Mouse (Mus musculus): ENCODE measurements around the gene Tent4a.

DNA sequence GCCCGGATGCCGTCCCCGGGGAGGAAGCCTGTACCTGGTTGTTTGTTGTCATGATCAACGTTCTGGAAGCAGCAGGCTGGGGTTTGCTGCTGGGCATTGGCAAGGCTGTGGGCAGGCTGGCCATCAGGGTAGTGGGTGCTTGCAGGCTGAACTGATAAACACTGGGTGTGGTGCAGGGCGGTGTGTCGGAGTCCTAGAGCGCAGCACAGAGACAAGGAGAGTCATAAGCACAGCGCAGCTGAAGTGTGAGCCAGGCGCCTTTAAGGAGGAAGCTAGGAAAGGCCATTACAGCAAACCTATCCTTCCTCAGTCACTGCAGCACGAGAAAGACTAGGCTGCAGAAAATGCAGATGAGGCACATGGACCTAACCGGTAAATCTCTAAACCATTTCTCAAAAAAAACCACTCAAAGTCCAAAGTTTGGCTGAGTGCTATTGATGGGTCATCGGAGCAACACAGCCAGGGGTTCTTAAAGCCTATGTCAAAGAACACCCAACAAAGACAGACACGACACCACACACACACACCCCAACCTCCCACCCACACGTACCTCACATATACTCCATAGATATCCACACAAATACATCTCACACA lies 32.2 kb downstream of the Tent4a start:
- TF ChIP-seq CTCF (IDR thresholded peaks at IDR 0.05) (no peak), POLR2A (IDR thresholded peaks at IDR 0.05; ENCODE audit: insufficient read depth, low read depth, low read length) (no peak)

Data from heart, adult 2 months (tissue).